Mouse (Mus musculus): ENCODE results near the gene Myh14.

- TF ChIP-seq FLI1 (IDR thresholded peaks at IDR 0.05; ENCODE audit: low read length): no peak
- no peak for TF ChIP-seq GATA1 (IDR thresholded peaks at IDR 0.05; ENCODE audit: borderline replicate concordance, low read length)
Measured at GRCm38 (mm10) chr7:44572213-44572701, 98.4 kb downstream of the Myh14 start, which contains the start of gene Napsa.

Data from megakaryocyte, embryonic 14.5 days (primary cell).